Mouse (Mus musculus) cerebellum, adult 2 months (tissue): ENCODE results near the gene 4930503B20Rik.

Experiments
- CTCF ChIP-seq: fragments of 200-500 bp; IDR thresholded peaks from 2 replicates; pipeline ENCODE4 v1.5.1; 2011; ENCODE audit warnings: low read depth, mild to moderate bottlenecking, control low read depth, low read length, moderate library complexity, borderline replicate concordance; ENCODE audit not compliant: insufficient read depth
- POLR2A ChIP-seq: fragments of 200-500 bp; IDR thresholded peaks from 2 replicates; pipeline ENCODE4 v1.6.1; 2011; ENCODE audit warnings: low read length, control low read depth, borderline replicate concordance; ENCODE audit not compliant: insufficient read depth

DNA sequence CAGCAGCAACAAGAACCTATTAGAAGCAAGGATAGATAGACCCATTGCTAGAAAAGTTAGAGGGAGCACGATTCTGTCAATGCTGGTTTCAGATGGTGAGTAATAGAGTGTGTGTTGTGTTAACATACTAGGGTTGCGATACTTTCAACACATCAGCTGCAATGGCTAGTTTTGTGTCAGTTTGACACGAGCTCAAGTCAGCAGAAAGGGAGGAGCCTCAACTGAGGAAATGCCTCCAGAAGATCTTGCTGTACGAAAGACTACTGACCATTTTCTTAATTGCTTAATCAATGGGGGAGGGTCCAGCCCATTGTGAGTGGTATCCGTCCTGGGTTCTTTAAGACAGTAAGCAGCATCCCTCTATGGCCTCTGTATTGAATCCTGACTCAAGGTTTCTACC lies 41.4 kb upstream of the 4930503B20Rik start:
- TF ChIP-seq CTCF, result no peak
- TF ChIP-seq POLR2A, result no peak
